Mouse (Mus musculus) left cerebral cortex, postnatal 14 days (tissue): ENCODE data around the gene Gfy. TPM values are rescaled to one million over a fixed set of nuclear protein-coding genes. Genes with fewer than 3 reads are reported as not detected.

Experiments used
- DNase-seq, 2 experiments: peaks; one replicate each; pipeline ENCODE4 v3.0.0; 2021 to 2022; ENCODE audit warnings: low spot score in 2 of 2, mixed read lengths in 1 of 2
- intact Hi-C: fragments of 180-260 bp; cut with DNase I; formaldehyde crosslinking; loops from one replicate; pipeline ENCODE4 v1.15.1; 2025
- total RNA-seq, 2 experiments: library from RNA; stranded (reverse); gene quantifications; 2 replicates each; pipeline ENCODE4 v1.2.3; 2021

The Gfy gene
- total RNA-seq, 2 experiments from 2014 or later = 0.18 TPM; not detected in 1

DNA sequence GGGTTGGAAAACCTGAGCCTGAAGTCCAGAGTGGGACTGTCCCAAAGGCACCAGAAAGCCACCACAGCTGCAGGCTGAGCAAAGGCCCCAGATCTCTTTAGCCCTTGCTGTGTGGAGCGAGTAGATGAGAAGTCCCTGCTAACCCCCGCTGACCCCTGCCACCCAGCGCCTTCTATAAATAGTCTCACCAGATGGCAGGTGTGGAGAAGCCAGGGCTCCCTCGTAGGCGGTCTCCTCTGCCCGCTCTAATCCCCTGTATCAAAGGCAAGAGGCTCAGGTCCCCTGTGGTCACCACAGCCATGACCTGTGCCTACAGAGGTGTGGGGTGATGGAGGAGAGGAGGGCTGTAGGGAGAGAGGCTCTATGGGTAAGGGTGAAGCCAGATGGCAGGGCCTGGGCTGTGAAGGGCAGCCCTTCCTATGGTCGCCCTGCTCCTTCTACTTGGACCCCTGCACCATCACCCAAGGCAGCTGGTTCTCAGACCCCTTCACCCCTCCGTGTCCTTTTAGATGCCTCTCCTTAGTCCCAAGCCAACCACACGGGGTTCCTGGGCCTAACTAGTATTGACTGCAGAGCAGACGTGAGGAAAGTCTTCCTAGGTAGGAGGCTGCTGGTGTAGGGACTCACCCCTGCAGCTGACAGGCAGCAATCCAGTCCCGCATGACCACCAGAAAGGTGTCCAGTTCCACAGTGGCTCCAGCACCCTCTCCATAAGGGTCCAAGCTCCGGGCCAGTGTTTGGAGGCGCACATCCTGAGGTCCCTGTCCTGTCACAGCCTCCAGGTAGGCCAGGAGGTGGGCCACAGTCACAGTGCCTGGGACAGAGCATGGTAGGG is 16.2 kb upstream of the Gfy start:
- intact Hi-C loops = no loop called here
- DNase-seq = no peak

DNA sequence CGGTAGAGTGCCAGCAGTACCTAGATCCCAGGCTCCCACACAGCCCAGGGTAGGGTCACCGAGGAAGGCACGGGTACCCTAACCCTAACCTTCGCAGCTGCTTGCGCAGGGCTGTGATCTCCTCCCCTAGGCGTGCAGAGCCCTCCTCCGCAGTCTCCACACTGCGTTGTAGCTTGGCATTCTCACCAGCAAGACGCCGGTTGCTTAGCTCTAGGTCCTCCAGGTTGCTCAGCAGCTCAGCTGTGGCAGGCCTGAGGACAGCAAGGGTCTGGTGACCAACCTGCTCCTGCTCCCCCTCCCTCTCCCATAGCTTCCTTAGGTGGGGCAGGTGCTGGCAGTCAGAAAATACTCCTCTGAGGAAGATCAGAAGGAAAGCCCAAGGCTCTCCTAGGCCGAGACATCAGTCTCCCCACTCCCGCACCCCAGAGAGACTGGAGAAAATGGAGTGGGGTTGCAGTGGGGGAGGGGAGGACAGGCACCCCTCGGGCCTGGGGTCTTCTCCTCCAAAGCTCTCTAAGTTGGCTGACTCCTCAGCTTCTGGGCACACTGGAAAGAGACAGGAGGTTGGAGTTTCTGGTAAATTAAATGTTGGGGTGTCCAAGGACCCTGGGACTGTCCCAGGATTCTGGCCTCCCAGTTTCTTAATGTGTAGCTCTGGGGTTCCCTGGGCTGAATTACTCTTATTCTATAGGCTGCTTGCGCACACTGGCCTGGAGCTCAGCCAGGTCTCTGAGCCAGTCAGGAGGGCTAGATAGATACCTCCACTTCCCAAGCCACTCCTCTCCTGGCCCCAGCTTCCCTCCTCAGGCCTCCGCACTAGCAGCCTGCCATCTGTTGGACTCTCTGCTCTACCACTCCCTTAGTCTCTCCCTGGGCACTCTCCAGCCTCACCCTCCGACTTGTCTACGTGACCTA is 14.8 kb upstream of the Gfy start:
- no peak for DNase-seq
- intact Hi-C loops = no loop called here

DNA sequence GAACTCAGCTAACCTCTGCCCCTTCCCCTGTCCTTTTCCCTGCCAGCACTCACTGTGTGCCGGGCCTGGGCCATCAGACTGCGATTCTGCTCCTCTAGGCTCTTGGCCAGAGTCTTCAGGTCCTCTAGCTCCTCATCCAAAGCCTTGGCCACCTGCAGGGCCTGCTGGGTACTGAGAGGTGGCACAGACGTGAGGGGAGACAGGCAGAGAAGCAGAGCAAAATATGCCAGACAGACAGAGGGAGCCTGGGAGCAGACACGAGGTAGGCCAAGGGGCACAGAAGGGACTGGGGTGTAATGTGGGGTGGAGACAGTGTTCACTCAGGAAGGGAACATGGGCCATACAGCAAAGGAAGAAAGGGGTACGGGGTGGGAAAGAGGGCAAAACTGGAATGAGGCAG is 14.0 kb upstream of the Gfy start:
- intact Hi-C loops = no loop called here
- no peak for DNase-seq

DNA sequence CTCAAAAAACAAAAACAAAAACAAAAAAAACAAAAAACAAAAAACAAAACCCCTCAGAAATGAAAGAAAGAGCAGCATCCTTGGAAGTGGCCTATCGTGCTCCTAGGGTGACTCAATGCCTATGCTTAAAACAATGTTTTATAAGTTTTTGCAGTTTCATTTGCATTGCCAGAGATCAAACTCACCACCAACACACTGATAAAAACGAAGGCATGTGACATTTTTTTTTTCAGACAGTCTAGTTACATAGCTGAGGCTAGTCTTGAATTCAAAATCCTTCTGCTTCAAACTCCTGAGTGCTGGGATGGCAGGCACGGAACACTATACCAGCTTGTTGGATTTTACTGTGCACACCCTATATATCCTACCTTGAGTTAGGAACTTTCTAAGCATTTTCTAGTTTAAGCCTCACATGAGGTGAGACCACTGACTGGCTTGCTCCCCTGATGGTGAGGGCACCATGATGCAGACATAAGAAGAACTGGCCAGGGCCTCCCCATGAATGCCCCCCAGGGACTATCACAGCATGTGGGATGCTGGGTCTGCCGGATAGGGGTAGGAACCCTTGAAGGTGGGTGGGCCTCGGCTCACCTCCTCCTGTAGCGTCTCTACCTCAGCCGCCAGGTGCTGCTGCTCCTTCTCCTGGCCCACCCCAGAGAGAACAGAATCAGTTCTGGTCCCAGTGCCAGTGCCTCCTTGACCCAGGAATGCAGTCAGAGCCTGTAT is 13.4 kb upstream of the Gfy start:
- intact Hi-C loops = no loop called here
- no peak for DNase-seq

DNA sequence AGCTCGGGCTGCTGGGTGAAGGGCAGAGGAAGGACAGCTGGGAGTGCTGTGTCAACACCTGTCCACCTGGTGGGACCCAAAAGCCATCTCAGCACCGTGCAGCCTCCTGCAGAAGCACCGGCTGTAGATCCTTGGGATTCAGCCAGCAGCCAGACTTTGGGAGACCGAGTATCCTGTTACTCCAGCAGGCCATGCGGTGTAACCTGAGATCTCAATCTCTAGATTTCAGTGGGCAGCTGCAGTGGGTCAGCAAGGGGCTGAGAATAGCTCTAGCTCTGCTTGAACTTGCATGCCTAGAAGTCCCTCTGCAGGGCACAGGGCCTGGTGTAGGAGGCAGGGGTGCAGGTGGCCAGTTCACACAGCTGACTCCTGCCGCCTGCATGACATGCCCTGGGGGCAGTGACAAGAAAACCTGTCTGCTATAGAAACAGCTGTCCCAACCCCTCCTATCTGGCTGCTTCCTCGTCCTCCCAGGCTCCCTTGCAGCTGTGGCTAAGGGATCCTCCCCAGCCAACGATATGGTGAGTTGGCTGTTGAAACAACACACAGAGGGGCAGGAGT is 12.5 kb upstream of the Gfy start:
- intact Hi-C loops = no loop called here

DNA sequence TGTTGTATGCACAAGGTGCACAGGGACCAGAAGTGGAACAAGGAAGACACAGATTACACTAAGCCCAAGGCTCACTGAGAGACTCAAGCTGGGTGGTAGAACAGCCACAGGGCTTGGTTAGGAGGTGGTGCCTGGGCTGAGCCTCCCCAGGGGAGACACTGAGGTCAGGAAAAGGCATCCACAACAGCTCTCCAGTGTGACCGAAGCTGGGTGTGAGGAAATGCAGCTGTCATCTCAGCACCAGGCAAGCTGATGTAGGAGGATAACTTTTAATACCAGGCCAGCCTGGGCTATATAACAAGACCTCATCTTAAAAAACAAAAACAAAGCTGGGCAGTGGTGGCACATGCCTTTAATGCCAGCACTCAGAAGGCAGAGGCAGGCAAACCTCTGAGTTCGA is 11.8 kb upstream of the Gfy start:
- DNase-seq = no peak
- intact Hi-C loops = no loop called here

More for the DNA sequence above, 12.5 kb upstream of the Gfy start:
- no peak for DNase-seq

DNA sequence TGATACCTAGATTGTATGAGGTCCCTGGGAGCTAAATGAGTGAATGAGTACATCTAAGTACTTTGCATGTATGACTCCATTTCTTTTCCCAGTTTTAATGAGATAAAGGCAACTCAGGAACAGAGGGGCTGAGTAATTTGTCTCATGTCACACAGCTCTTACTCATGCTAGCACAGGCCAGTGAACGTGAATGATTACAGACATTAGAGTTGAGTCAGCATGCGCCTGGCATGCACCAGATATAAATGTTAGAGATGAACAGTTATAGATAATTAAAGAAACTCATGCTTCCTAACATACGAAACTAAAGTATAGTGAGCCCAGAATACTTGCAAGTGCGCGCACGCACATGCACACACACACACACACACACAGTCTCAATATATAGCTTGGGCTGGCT is 10.8 kb upstream of the Gfy start:
- intact Hi-C loops = no loop called here
- no peak for DNase-seq

DNA sequence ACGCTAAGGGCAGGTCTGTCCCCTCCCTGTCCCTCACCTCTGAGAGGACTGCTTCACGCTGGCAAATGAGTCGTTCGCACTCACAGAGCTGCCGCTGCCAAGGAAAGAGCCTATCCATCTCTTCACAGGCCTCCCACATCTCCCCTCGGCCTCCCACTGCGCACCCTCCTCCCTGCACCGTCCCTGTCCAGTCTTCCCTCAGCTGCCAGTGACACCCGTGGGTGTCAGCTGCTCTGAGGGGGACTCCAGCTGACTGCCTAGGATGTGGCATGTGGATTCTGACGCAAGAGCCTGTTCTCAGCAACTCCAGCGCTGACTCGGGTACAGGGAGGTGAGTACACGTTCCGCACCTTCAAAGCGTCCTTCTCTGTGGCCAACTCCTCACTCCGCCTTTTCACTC is 10.2 kb upstream of the Gfy start:
- intact Hi-C loops = no loop called here

DNA sequence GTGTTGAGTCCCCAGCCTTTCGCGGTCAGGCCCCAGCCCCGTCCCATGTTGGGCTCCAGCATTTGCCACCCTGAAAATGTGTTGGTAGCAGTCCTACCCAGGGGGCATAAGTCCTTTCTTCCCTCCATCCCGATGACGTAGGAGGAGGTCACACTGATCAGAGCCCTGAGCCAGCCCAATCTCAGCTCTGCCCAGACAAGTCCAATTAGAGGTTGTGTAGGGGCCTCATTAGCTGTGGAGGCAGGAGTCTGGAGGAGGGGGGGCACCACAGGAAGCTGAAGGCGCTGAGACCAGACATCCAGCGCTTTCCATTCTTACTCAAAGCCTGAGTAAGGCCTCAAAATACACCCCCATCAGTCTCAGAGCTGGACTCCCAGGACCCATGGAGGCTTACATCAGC is 6.6 kb upstream of the Gfy start:
- no peak for DNase-seq
- intact Hi-C loops = no loop called here

More for the DNA sequence above, 10.2 kb upstream of the Gfy start:
- DNase-seq = peak in 1 of 2 experiments; percentile 25

DNA sequence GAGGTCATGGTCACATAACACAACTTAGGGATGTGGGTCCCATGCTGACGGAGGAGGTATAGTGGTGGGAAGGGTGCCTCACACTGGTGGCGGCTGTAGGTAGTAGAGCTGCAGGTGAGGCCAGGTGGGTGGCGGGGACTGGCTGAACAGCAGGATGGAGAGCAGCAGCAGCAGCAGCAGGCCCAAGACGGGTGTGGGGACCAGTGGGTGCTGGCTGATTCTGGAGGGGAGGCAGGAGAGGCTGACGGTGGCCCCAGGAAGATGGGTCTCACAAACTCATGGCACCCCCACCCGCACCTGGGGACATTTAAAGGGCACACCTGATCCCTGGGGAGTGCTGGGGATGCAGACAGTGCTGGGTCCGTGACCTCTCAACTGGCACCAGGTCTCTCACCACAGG is 4.3 kb upstream of the Gfy start:
- intact Hi-C loops = no loop called here
- DNase-seq = no peak

DNA sequence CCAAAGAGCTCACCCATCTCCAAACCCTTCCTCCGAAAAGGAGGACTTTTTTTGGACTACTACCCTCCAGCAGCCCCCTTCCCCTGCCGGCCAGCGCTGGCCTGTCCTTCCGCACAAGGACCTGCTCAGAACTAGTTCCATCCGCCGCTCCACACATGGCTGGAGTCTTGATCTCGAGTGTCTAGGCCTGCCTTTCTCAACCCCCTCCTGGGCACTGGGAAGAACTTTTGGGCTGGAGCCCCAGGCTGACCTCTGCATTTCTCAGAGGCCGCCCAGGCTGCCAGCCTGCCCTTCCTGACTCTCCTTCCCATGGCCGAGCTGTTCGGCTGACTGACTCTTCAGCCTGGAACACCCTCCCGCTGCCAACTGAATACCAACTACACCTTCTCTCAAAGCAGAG is 3.2 kb upstream of the Gfy start:
- intact Hi-C loops = no loop called here
- DNase-seq = no peak

DNA sequence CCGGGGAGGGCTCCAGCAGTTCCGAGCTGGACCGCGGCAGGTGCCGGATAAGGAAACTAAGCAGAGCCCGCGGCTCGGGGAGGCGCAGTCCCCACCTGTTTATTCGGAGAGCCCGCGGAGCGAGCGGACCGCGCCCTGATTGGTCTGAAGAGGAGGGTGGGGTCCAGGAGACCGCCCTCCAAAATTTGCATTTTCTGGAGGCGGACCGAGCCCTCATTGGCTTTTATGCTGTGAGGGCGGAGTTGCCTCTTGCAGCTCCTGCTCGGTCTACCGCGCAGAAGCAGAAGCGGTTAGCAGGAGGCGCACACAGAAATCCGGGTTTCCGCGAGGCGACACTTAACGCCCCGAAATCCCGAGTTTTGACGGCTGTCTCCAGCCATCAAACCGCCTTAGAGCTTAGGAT is 2.8 kb upstream of the Gfy start:
- intact Hi-C loops = no loop called here
- DNase-seq = peak; percentile 87 to 91

DNA sequence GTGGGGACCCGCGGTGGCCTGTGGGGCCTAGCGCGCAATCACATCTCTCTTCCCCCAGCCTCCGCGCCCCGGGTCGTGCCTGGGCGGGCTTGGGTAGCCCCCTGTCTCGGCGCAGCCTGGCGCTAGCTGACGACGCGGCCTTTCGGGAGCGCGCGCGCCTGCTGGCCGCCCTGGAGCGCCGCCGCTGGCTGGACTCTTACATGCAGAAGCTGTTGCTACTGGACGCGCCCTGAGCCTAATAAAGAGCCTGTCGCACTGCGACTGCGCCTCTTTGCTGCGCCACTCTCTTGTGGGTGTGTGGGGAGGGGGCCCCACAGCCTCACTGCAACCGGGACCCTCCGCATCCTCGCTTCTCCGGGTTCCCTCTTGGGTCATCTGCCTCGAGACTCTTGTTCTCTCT is 2.2 kb upstream of the Gfy start:
- no peak for DNase-seq
- intact Hi-C loops = no loop called here

DNA sequence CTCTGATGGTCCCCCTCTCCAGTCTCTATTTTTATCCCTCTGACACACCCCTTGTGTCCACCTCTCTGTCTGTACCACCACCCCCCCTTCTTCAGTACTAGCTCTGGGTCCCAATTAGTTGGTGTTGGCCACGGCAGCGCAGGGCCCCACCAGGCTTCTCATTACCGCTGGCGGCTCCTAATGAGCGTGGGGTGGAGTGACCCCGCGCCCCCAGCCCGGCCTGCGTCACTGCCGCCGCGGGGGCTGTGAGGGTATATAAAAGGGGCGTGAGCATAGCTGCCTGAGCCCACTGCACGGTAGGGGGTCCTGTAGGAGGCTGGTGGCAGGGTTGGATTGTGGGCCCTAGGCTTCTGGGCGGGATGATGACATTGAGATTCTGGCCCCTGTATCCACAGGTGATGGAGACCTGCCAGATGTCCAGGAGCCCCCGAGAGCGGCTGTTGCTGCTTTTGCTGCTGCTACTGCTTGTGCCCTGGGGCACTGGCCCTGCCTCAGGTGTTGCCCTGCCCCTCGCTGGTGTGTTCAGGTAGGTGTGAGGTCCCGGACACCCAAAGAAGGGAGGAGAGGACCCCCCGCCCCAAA is 1.6 kb upstream of the Gfy start, which contains the start of gene Pth2:
Pth2 (plus strand) TSS at position 100 of the 582 bp plus-strand sequence.
- DNase-seq = no peak
- intact Hi-C loops = no loop called here

DNA sequence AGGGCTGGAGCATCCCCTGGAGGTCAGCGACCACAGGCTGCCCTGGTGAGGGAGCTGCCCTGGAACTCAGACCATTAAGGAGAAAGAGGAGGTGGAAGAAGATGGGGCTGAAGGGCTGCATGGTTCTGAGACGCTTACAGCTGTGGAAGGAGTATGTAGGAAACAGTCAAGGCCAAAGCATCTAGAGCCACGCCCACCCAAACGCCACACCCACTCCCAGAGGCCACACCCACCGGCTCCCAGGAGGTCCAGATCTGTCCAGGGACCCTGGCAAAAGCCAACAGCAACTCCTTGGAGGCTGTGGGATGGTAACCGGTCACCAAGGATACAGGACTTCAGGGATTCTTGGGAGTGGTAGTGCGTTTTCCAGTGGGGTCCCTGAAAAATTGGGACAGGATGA is 819 bp downstream of the Gfy start:
- intact Hi-C loops = loop anchor here (5.0 kb wide), 1 partner anchor 119 kb away; no protein-coding TSS in a partner anchor

DNA sequence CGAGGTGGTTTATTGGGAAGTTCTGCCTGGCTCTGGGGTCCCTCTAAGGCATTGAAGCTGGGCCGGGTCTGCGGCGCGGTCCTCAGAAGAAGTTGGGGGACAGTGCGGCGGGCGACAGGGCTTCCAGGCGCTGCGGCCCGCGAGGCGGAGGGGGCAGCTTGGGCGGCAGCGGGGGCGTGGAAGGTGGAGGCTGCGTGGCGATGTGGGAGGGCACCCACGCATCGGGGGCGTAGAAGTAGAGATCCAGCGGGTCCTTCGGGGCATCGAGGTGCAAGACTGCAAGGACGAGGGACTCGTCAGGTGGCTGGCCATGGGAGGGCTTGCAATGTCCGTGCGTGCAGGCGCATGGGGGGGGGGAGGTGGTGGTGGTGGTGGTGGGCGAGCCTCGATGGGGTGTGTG is 3.0 kb downstream of the Gfy start:
- no peak for DNase-seq
- intact Hi-C loops = loop anchor here (5.0 kb wide), 1 partner anchor 121 kb away; no protein-coding TSS in a partner anchor

More for the DNA sequence above, 819 bp downstream of the Gfy start:
- no peak for DNase-seq

DNA sequence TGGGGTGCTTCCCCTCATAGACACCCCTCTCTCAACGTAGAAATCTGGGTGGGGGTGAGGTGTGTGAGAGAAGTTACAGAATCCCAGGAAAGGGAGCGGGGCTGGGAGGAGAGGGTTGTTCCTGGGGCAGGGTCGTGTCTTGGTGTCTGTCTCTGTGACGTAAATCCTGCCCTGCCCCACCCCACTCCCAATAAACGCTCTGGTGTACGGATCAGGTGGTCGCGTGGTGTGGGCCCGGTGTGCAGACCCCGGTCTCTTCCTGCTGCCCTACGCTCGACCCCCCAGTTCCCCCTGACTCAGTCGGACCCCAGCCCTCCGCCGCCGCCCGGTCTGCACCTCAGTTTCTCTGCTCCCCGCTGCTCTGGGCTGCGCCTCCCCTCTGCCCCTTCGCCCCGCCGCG is 3.4 kb downstream of the Gfy start:
- intact Hi-C loops = loop anchor here (5.0 kb wide), 1 partner anchor 121 kb away; no protein-coding TSS in a partner anchor
- no peak for DNase-seq

DNA sequence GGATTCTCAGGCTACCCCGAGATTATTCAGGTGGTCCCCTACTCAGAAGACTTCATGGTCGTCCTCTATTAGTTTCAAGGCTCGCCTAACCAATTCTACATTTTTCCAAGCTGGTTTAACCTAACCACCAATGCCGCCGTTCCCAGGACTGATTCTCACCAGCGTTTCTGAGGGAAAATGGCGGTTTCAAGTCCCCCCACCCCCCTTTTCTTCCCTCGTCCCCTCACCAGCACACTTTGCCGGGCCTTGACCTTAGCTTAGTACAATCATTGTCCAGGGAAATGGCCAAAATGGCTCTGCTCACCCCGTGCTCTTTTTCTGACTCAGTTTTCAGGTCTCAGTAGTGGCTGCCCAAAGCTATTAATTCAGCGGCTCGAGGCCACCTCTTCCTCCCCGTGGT is 4.0 kb downstream of the Gfy start:
- no peak for DNase-seq
- intact Hi-C loops = loop anchor here (5.0 kb wide), 1 partner anchor 122 kb away; no protein-coding TSS in a partner anchor
